Mouse (Mus musculus) ZHBTc4 (cell line): ENCODE results near the gene Elovl5.
A peak's percentile ranks its signal among the peaks of the same experiment; 100 is the strongest.

Experiments used
- DNase-seq: peaks from one replicate; pipeline ENCODE4 v3.0.0-alpha.2; 2011; ENCODE audit warnings: low read depth, low spot score

The Elovl5 gene

DNA sequence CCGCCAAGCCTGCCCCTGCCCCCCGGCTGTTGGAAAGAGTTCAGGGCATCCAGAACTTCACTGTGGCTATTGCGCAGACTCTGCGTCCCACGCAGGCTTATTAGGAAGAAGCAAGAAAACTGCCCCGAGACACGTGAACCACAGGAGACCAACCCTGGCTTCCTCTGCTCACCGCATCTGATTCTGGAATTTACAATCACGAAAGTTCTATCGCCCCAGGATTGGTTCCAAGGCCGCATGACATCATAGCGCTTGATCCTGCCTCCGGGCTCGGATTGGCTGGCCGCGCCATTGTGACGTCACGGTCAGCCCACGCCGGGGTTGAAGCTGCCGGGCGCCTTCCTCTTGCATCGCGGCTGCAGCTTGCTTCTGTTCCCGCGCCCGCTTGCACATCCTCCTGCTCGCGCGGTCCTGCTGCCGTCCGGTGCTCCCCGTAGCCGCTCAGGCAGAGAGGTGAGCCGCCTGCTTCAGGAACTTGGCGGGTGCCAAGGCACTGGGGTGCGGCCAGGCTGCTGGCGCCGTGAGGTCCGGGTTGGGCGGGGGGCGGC is at the start of gene Elovl5:
TSS of gene Elovl5 (plus strand) at position 291 of the 548 bp plus-strand sequence.
- peak; percentile 99 for DNase-seq

- DNase-seq, result no peak
Observed at GRCm38 (mm10) chr9:77891501-77891900, 25.7 kb upstream of the Elovl5 start.

GRCm38 (mm10) chr9:77898551-77898950 is 18.6 kb upstream of the Elovl5 start:
- DNase-seq, result no peak

- no peak for DNase-seq
Observed at GRCm38 (mm10) chr9:77904133-77904532, 13.0 kb upstream of the Elovl5 start.

DNA sequence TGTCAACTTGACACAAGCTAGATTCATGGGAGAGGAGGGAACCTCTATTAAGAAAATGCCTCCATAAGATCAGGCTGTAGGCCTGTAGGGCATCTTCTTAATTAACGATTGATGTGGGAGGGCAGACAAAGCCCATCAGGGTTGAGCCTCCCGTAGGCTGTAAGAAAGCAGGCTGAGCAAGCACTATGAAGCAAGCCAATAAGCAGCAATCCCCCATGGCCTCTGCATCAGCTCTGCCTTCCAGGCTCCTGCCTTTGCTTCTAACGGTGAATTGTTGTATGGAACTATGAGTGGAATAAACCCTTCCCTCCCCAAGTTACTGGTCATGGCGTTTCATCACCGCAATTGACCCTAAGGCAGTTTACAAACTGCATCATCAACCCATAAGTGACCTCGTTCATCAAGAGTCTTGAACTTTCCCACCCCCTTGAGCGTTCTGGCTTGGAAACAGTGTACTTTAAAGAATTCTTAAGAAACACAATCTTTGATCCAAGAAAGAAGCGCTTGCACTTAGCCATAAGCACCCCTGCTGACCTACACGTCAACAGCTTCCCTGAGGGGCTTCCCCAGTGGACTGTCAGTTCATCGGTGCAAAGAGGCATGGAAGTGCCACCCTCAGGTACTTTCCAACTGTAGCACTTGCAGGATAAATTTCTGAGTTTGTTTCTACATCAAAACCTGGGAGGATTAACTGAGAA is 7.4 kb upstream of the Elovl5 start:
- no peak for DNase-seq

DNA sequence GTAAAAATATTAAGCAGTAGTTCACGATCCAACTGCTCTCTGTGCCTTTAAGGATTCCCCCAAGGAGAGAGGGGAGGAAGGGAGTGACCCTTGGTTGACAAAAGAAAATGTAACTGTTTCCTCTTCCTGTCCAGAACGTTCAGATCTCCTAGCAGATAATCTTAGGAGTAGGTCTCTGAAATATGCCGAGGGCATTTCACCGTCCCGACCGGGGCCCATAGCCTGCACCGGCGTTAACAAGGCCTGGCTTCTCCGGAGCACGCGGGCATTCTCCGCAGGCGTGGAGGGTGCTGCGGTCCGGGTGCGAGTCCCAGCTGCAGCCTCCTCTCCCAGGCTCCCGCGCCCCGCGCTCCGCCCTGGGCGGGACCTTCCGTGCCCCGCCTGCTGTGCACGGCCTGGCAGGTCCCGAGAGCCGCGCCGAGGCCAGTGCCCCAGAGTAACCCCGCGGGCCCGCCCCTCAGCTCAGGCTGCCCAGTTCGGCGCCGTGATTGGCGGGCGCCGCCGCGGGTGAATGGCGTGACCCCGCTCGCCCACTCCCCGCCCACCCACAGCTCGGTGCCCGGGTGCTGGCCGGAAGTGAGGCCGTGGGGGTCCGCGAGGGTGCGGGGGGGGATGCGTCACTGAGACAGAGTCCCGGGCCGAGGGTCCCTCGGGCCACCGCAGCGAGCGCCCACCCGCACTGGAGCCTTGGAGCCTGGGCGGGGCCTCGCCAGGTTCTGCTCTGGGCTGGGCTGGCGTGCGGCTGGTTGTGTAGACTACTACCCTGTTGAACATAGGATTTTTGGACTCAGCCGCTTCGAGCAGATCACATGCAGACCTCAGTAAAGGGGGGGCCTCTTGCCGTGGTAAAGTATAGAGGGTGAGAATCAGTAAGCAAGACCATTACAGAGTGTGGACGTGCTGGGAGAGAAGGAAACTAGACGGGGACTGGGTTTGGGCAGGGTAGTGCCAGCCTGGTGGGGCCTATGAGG is 6.6 kb upstream of the Elovl5 start:
- peak; percentile 96 for DNase-seq

GRCm38 (mm10) chr9:77911508-77912229 is 5.5 kb upstream of the Elovl5 start:
- DNase-seq, result no peak

- no peak for DNase-seq
Observed at GRCm38 (mm10) chr9:77912246-77912645, 4.9 kb upstream of the Elovl5 start.

- DNase-seq, result no peak
Observed at GRCm38 (mm10) chr9:77914616-77915015, 2.5 kb upstream of the Elovl5 start.

DNA sequence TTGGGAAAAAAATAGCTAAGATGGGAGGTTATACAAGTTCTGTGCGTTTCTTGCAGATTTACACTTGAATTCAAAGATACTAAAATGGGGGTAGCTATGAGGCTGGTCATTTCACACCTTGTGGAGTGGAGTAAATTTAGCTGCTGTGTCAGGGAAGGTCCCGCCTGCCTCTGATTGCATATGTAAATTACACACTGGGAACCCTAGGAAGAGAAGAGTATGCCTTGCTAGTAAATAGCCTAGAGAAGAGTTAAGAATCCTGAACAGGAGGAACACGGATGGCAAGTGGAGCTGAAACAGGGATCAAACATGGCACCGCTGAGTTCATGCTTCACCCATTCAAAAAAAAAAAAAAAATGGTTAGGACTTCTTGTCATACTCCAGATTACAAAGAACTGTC is 1.4 kb upstream of the Elovl5 start:
- DNase-seq, result no peak

- DNase-seq, result no peak
Observed at GRCm38 (mm10) chr9:77917622-77918131, 513 bp downstream of the Elovl5 start.

GRCm38 (mm10) chr9:77918211-77918610 is 1.0 kb downstream of the Elovl5 start:
- no peak for DNase-seq

DNA sequence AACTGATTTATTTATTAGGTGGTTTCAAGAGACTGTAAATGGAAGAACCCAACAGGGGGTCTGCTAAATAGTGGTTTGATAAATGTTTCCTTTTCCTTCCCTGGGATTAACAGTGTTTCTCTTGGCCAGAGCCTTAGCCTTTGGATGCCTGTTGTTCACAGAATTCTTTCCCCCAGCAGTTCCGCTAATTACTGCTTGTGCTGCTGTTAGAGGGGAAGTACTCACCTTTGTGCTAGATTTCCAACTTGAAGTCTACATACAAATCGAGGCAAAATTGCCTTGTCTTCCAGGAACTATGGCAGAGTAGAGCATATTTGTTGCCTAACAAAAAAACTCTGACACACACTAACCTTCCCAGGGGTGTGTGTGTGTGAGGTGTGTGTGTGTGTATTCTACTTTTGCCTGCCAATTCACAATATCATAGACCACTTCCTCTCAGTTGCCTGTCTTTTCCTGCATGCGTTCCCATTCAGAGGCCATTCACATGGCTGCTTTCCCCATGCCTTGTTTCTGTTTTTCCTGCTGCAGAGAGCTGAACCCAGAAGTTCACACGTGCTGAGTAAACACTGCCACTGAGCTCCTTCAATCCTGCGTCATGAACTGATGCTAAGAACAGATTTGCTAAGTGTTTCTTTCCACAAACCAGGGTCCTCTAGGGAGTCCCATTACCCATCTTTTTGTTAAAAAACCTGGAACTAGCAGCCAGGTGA is 2.0 kb downstream of the Elovl5 start:
- DNase-seq, result no peak

- DNase-seq, result no peak
Observed at GRCm38 (mm10) chr9:77920481-77920880, 3.3 kb downstream of the Elovl5 start.

GRCm38 (mm10) chr9:77921366-77922260 is 4.4 kb downstream of the Elovl5 start:
- no peak for DNase-seq

DNA sequence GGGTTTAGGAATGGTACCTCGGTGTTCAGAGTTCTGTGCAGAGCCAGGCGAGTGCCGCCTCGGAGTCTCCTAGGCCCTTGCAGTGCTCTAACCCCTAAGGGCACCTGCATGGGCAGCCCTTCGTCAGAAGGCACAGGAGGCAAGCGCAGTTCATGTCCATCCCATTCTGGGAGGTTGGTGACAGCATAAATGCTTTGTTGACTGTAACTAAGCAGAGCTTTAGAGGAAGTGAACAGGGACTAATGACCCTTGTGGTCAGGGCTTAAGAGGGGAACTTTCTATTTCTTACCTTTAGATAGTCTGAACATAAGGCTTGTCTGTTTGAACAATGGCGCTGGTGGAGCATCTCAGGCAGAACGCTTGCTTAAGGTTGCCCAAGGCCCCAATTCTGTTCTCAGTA is 6.6 kb downstream of the Elovl5 start:
- DNase-seq, result no peak

- DNase-seq, result no peak
Observed at GRCm38 (mm10) chr9:77924199-77924598, 7.0 kb downstream of the Elovl5 start.

GRCm38 (mm10) chr9:77926151-77926550 is 9.0 kb downstream of the Elovl5 start:
- DNase-seq, result no peak

DNA sequence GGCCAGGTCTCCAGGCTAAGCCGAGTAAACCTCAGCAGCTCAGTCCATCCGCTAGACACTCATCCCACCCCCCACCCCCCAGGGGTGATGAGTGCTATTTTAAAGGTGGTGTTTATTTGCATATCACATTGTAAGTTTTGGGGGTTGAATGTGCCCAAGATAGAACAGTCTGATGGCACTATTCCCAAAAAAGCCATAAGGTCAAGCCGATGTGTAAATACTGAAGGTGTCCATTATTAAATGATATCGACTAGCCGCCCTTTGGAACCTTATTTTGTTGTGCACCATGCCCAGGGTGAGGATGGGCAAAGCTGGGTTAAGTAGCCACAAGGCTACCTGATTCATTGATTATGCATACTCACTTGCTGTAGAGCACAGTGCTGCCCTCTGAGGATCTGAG is 9.7 kb downstream of the Elovl5 start:
- DNase-seq, result no peak

DNA sequence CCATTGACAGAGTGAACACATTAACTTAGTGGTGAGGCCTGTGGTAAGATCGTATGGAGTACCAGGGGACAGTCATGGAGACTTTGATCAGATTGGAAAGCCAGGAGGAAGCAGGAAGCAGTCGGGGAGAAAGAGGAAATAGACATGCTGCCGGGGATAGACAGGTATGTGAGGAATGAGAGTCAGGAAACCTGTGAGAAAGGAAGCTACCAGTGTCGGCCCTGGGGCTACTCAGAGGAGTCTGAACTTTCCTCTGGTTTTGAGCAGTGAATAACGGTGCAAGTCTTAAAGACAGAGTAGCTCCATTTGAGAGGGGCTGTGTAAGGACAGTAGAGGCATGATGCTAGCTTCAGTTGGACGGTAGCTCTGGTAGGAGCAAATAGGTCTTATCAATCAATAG is 10.3 kb downstream of the Elovl5 start:
- peak; percentile 65 for DNase-seq
